Mouse (Mus musculus): Measurements from ENCODE around the gene Sit1. TPM values are rescaled to one million over a fixed set of nuclear protein-coding genes. Genes with fewer than 3 reads are reported as not detected.

The Sit1 gene
- polyA plus RNA-seq, 1 experiment from 2014 or later, result not detected

DNA sequence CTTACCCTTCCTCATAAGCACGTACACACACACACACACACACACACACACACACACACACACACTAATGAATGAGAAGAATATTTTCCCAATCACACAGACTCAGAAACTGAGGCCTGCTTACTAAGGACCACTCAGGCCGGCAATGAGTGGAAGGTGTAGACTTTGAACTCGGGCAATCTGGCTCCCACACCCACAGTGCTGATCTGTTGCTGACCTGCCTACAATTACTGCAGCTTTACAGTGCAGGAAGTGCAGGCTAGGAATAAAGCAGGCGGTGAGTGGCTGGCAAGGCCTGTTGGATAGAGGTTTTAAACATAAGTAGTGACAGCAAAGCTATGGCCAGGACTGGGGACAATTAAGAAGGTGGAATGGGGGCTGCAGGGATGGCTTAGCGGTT is 2.5 kb downstream of the Sit1 start:
- no peak for ATAC-seq (ENCODE audit: low FRiP score, low read depth)
- H3K27me3 ChIP-seq, result no peaks in the 10 kb centered on the region
- H3K4me1 ChIP-seq (replicated peaks), result 0 out of 2 replicates have a peak, but pooled peaks cover 3% of the 10 kb centered on the region
- no peak overlapping the region for H3K27ac ChIP-seq (replicated peaks)
- H3K4me3 ChIP-seq, result no peak overlapping the region
- H3K9me3 ChIP-seq, result no peaks in the 10 kb centered on the region
- H3K9ac ChIP-seq, result no peak overlapping the region
- H3K4me2 ChIP-seq, result no peak overlapping the region
- H3K36me3 ChIP-seq, result no peaks in the 10 kb centered on the region
- WGBS, result 90% methylated on average over 5 of the region's 5 CpGs

DNA sequence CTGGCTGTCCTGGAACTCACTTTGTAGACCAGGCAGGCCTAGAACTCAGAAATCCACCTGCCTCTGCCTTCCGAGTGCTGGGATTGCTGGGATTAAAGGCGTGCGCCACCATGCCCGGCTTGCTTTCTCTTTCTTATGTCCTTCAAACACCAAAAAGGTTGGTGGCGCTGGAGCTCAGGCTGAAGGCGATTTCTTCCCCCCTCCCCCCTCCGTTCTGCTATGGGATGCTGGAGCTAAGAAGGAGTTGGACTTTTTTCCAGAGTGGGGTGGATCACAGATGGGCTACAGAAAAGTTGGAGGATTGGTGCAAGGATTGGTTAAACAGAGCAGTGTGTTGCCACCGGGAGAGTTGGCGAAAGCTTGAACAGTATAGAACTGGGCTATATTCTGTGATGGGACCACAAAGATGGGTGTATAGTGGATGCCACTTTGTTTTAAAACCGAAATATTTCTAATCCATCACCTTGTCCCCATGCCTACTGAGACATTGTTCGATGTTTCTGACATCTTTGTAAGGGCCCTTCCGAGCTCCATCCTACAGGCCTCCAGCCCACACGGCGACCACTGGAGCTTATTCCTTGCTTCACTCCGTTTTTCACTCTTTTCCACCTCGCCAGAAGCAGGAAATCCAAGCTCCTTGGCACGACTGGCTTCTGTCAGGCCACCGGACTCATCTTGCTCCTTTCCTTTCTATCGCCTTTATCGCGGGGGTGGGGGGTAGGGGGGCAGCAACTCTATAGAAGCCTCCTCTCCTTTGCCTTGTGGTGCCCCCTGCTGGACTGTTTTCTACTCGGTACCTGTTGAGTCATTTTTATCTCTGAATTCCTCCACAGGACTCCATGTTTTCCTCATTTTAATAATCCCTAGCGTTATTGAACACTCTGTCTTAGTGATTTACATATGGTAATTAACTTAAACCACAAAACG is 4.4 kb downstream of the Sit1 start:
- H3K27ac ChIP-seq (replicated peaks), result no peak overlapping the region
- no peak overlapping the region for H3K4me3 ChIP-seq
- WGBS, result 45% methylated on average over 24 of the region's 24 CpGs
- no peaks in the 10 kb centered on the region for H3K36me3 ChIP-seq
- no peak for ATAC-seq (ENCODE audit: low FRiP score, low read depth)
- H3K9me3 ChIP-seq, result no peaks in the 10 kb centered on the region
- 0 out of 2 replicates have a peak overlapping the region, but pooled peaks have one; percentile 19 for H3K4me2 ChIP-seq
- H3K9ac ChIP-seq, result no peak overlapping the region
- H3K4me1 ChIP-seq (replicated peaks), result 0 out of 2 replicates have a peak, but pooled peaks cover 3% of the 10 kb centered on the region
- H3K27me3 ChIP-seq, result no peaks in the 10 kb centered on the region

DNA sequence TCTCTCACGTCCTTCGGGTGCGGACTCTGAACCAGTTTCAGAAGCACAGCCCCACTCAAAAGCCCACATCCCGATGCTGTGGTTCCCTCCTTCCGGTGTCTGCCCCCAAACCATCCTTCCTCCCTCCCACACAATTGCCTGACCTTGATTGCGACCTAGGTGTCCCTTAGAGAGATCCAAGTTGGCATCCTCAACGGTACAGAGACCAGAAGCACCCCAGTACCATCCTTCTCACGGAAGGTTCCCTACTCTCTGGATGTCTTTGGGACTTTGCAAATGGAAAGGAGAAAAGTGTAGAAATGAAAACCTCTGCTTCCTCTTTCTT is 5.0 kb downstream of the Sit1 start:
- no peaks in the 10 kb centered on the region for H3K27me3 ChIP-seq
- no peaks in the 10 kb centered on the region for H3K9me3 ChIP-seq
- no peaks in the 10 kb centered on the region for H3K36me3 ChIP-seq
- H3K27ac ChIP-seq (replicated peaks), result peak overlapping the region; percentile 56; the same call in 1 of the 2 replicates
- 0 out of 2 replicates have a peak, but pooled peaks cover 3% of the 10 kb centered on the region for H3K4me1 ChIP-seq (replicated peaks)
- 44% methylated on average over 8 of the region's 8 CpGs for WGBS
- H3K4me3 ChIP-seq, result peak overlapping the region; percentile 32
- peak; percentile 24; the same call in 1 of the 2 replicates for ATAC-seq (ENCODE audit: low FRiP score, low read depth)
- H3K9ac ChIP-seq, result 0 out of 2 replicates have a peak overlapping the region, but pooled peaks have one; percentile 32
- H3K4me2 ChIP-seq, result peak overlapping the region; percentile 51

DNA sequence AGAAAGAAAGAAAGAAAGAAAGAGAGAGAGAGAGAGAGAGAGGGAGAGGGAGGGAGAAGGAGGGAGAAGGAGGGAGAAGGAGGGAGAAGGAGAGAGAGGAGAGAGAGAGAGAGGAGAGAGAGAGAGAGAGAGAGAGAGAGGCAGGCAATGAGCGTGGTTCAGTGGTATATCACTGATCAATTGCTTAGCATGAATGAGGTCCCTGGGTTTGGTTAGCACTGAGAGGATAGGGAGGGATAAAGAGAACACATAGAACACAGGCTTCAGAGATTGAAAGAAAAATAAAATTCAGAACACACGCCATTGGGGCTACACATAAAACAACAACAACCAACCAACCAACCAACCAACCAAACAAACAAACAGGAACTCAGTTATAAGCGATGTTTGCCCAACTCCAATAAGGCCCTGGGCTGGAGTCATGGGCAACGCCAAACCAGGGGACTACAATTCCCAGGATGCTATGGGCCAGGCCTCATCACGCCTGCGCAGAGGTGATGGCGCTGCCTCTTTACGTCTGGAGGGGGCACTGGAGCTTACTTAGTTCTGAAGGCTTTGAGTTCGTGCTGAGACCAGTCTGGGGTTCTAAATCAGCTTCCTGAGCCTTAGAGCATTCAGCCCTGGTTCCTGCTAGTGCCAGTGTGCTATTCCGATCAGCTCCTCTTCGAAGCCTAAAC is 5.5 kb downstream of the Sit1 start:
- peak; percentile 96 for ATAC-seq (ENCODE audit: low FRiP score, low read depth)
- H3K4me2 ChIP-seq, result peak overlapping the region; percentile 51
- peak overlapping the region; percentile 56; the same call in 1 of the 2 replicates for H3K27ac ChIP-seq (replicated peaks)
- H3K9me3 ChIP-seq, result no peaks in the 10 kb centered on the region
- no peaks in the 10 kb centered on the region for H3K36me3 ChIP-seq
- H3K9ac ChIP-seq, result 0 out of 2 replicates have a peak overlapping the region, but pooled peaks have one; percentile 32
- WGBS, result 16% methylated on average over 11 of the region's 11 CpGs
- H3K4me3 ChIP-seq, result peak overlapping the region; percentile 32
- H3K4me1 ChIP-seq (replicated peaks), result 0 out of 2 replicates have a peak, but pooled peaks cover 3% of the 10 kb centered on the region
- no peaks in the 10 kb centered on the region for H3K27me3 ChIP-seq

DNA sequence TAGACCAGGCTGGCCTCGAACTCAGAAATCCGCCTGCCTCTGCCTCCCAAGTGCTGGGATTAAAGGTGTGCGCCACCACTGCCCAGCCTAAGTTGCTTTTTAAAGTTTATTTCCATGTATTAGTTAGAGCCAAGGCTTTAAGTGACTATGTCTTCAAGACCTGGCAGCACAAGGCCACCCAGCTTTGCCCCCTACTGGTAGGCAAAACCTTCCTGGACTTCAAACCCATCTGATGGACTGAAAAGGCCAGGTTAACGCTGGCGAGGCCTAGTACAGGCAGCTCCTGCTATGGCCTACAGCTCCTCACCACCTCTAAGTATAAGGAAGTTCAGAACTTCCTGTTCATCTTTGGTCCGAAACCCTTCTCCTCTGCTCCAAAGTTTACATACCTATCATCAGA is 6.9 kb downstream of the Sit1 start:
- no peak overlapping the region for H3K4me2 ChIP-seq
- WGBS, result 88% methylated on average over 6 of the region's 6 CpGs

DNA sequence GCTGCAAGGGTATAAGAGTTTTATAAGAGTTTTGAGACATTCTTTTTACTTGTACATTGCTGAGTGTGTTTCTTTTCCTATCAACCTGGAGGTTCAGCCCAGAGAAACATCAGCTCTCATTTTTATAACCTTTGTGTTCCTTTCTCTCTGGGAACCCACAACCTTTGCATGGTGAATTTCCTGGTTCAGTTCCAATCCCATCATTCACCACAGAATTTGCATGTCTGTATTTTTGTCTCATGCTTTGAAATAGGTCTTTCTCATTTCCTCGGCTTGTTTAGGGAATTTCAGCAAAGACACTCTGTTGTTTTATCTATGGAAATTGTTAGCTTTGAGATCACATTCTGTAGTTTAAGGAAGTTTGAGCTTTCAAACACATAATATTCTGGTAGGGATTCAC is 9.9 kb downstream of the Sit1 start:
- H3K4me2 ChIP-seq, result no peak overlapping the region
- H3K27me3 ChIP-seq, result no peaks in the 10 kb centered on the region
- ATAC-seq (ENCODE audit: low FRiP score, low read depth), result no peak
- 0 out of 2 replicates have a peak, but pooled peaks cover 3% of the 10 kb centered on the region for H3K4me1 ChIP-seq (replicated peaks)
- H3K4me3 ChIP-seq, result no peak overlapping the region
- WGBS, result 86% methylated on average over 1 of the region's 1 CpGs
- H3K27ac ChIP-seq (replicated peaks), result no peak overlapping the region
- H3K36me3 ChIP-seq, result no peaks in the 10 kb centered on the region
- no peaks in the 10 kb centered on the region for H3K9me3 ChIP-seq
- no peak overlapping the region for H3K9ac ChIP-seq

More for the DNA sequence above, 6.9 kb downstream of the Sit1 start:
- no peaks in the 10 kb centered on the region for H3K27me3 ChIP-seq
- no peak overlapping the region for H3K27ac ChIP-seq (replicated peaks)
- H3K9ac ChIP-seq, result no peak overlapping the region
- no peak overlapping the region for H3K4me3 ChIP-seq
- no peaks in the 10 kb centered on the region for H3K9me3 ChIP-seq
- ATAC-seq (ENCODE audit: low FRiP score, low read depth), result no peak
- 0 out of 2 replicates have a peak, but pooled peaks cover 3% of the 10 kb centered on the region for H3K4me1 ChIP-seq (replicated peaks)
- no peaks in the 10 kb centered on the region for H3K36me3 ChIP-seq

DNA sequence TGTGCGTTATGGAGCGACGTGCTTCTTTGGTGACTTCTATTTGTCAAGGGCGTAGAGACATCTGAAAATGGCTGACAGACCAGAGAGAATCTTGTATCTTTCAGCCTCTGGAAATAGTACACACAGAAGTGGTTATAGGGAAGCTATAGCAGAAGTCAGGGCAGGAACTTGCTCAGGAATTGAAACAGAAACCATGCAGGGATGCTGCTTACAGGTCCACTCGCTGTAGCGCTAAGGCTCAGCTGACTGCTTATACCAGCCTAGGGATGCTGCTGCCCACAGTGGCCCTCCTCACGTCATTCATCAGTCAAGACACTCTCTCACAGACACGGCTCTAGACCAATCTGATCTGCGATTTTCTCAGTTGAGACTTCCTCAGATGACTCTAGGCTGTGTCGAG is 13.2 kb downstream of the Sit1 start:
- no peak overlapping the region for H3K4me2 ChIP-seq
- no peak overlapping the region for H3K4me3 ChIP-seq
- no peaks in the 10 kb centered on the region for H3K27me3 ChIP-seq
- WGBS, result 91% methylated on average over 10 of the region's 10 CpGs
- H3K27ac ChIP-seq (replicated peaks), result no peak overlapping the region
- no peaks in the 10 kb centered on the region for H3K9me3 ChIP-seq
- ATAC-seq (ENCODE audit: low FRiP score, low read depth), result no peak
- no peaks in the 10 kb centered on the region for H3K36me3 ChIP-seq
- no peaks in the 10 kb centered on the region for H3K4me1 ChIP-seq (replicated peaks)
- no peak overlapping the region for H3K9ac ChIP-seq

DNA sequence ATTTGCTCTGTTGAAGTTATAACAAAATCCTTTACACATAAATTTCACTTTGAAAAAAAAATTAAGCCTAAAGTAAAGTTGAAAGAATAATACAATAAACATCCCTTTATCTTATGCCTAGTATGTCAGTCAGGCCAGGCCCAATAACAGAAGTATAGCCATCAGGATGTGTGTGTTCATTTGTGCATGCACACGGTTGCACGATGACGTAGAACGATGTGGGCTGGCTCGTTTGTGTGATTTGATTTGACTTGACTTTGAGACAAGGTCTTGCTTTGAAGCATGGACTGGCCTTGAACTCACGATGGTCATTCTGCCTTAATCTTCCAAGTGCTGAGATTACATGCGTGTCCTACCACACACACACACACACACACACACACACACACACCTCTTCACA is 16.7 kb downstream of the Sit1 start:
- no peaks in the 10 kb centered on the region for H3K36me3 ChIP-seq
- WGBS, result 92% methylated on average over 7 of the region's 7 CpGs

DNA sequence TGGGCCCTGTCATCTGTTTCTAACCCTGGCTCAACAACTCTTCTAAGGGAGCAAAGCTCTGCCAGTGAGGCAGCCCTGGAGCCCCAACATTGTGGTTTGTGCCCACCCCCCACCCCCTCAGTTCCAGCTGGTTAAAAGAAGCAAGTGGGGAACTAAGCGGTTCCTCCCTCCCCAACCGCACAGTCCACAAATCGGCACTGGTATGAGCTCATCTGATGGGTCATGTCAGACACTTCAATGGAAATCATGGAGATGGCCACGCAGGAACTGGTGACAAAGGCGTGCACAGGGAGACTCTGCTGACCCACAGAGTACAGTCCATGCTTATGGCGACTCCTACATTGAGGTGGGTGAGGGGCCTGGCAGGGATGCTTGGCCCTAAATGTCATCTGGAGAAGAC is 17.6 kb downstream of the Sit1 start:
- no peaks in the 10 kb centered on the region for H3K9me3 ChIP-seq
- no peaks in the 10 kb centered on the region for H3K4me1 ChIP-seq (replicated peaks)
- H3K36me3 ChIP-seq, result no peaks in the 10 kb centered on the region
- no peak overlapping the region for H3K27ac ChIP-seq (replicated peaks)
- 88% methylated on average over 6 of the region's 6 CpGs for WGBS
- no peak overlapping the region for H3K4me2 ChIP-seq
- no peak for ATAC-seq (ENCODE audit: low FRiP score, low read depth)
- H3K4me3 ChIP-seq, result no peak overlapping the region
- no peak overlapping the region for H3K9ac ChIP-seq
- H3K27me3 ChIP-seq, result no peaks in the 10 kb centered on the region

More for the DNA sequence above, 16.7 kb downstream of the Sit1 start:
- no peak overlapping the region for H3K27ac ChIP-seq (replicated peaks)
- no peaks in the 10 kb centered on the region for H3K27me3 ChIP-seq
- no peak overlapping the region for H3K4me2 ChIP-seq
- no peaks in the 10 kb centered on the region for H3K4me1 ChIP-seq (replicated peaks)
- H3K4me3 ChIP-seq, result no peak overlapping the region
- no peak for ATAC-seq (ENCODE audit: low FRiP score, low read depth)
- no peaks in the 10 kb centered on the region for H3K9me3 ChIP-seq
- H3K9ac ChIP-seq, result no peak overlapping the region

DNA sequence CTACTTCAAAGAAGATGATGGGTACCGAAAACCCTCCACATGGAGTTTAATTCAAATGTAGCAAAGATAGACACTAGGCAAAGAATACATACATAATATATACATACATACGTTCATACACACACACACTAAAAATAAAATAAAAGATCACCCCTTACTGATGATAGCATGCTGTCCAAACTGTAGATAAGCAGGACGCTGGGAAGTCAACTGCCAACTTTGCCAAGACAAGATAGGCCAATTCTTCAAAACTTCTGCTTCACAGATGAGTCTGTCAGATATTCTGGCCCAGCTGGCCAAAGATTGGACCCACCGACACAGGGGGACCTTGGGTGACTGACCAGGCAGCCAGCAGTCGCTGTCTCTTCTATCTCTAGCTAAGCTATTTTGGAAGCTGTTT is 20.4 kb downstream of the Sit1 start:
- no peak overlapping the region for H3K4me2 ChIP-seq
- ATAC-seq (ENCODE audit: low FRiP score, low read depth), result no peak
- H3K4me1 ChIP-seq (replicated peaks), result no peaks in the 10 kb centered on the region
- no peaks in the 10 kb centered on the region for H3K27me3 ChIP-seq
- H3K9me3 ChIP-seq, result no peaks in the 10 kb centered on the region
- no peak overlapping the region for H3K4me3 ChIP-seq
- 94% methylated on average over 5 of the region's 5 CpGs for WGBS
- H3K9ac ChIP-seq, result no peak overlapping the region
- H3K36me3 ChIP-seq, result no peaks in the 10 kb centered on the region
- H3K27ac ChIP-seq (replicated peaks), result no peak overlapping the region

DNA sequence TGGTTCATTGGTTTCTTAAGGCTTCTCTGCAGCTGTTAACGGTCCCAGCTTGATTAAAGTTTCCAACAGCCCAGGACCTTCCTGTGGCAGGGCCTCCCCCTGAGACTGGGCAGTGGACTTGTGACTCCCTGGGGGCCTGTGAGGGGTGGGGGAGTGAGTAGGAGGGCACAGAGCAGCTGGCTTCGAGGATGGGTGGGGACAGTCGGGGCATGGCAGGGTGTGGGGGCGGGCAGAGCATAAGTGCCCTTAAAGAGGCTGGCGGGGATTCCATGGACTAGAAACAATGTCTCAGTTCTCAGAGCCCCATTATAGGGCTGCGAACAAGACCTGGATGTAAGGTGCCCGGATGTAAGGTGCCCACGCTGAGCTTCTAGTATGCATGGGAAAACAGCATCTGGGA is 26.4 kb downstream of the Sit1 start:
- no peak overlapping the region for H3K4me2 ChIP-seq
- peaks cover 10% of the 10 kb centered on the region; the same call in 1 of the 2 replicates for H3K27me3 ChIP-seq
- no peak for ATAC-seq (ENCODE audit: low FRiP score, low read depth)
- no peaks in the 10 kb centered on the region for H3K36me3 ChIP-seq
- no peak overlapping the region for H3K4me3 ChIP-seq
- peaks cover 16% of the 10 kb centered on the region for H3K4me1 ChIP-seq (replicated peaks)
- H3K9me3 ChIP-seq, result no peaks in the 10 kb centered on the region
- H3K27ac ChIP-seq (replicated peaks), result no peak overlapping the region
- H3K9ac ChIP-seq, result no peak overlapping the region
- WGBS, result 18% methylated on average over 8 of the region's 8 CpGs

DNA sequence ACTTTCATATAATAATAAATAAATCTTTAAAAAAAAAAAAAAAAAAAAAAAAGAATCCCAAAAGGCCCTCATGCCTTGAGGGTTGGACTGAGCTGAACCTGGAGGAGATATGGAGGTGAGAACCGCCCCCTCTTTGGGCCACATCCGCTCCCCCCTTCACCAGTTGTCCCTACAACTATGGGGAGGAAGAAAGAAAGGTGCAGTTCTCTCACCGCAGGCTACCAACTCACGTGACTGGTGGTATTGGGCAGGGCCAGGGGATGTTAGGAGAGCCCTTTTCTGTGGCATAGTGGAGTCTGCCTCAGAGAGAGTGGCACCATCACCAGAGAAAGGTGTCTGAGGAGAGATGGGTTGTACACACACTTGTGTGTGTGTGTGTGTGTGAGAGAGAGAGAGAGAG is 27.1 kb downstream of the Sit1 start:
- H3K9ac ChIP-seq, result no peak overlapping the region
- no peaks in the 10 kb centered on the region for H3K36me3 ChIP-seq
- peaks cover 10% of the 10 kb centered on the region; the same call in 1 of the 2 replicates for H3K27me3 ChIP-seq
- WGBS, result 34% methylated on average over 4 of the region's 4 CpGs
- ATAC-seq (ENCODE audit: low FRiP score, low read depth), result no peak
- no peak overlapping the region for H3K4me2 ChIP-seq
- H3K4me3 ChIP-seq, result no peak overlapping the region
- peaks cover 16% of the 10 kb centered on the region for H3K4me1 ChIP-seq (replicated peaks)
- H3K27ac ChIP-seq (replicated peaks), result no peak overlapping the region
- H3K9me3 ChIP-seq, result no peaks in the 10 kb centered on the region
